Mouse (Mus musculus): ENCODE results near the gene Gm21972.

DNA sequence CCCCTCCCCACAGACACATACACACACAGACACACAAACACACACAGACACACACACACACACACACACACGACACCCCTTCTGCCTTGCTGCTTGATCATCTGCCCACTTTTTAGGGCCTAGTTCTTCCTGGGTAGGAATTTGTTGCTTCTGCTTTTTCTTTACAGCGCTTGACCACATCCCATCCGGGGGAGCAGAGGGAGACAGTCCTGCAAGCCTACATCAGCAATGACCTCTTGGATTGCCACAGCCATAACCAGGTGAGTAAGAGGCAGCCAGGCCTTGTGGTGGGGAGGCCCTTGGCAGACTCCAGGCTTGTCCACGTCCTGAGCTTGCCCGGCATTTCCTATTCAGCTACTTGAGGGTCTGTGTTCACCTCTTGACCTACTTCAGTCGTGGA is 57.4 kb downstream of the Gm21972 start:
- TF ChIP-seq GATA1 (IDR thresholded peaks at IDR 0.05; ENCODE audit: low read length) (no peak), TAL1 (IDR thresholded peaks at IDR 0.05; ENCODE audit: low read length) (no peak)
